In genomic region chr15:101201414-101201813, GRCm38 (mm10) we compare ENCODE assay signal across 8 mouse cellular contexts.
"Had no signal": no experiment of that assay in that cellular context is flagged by ENCODE, and none has a peak within 500 bp of the region (broad histone marks: within the 10 kb centered on the region; RNA-seq: fewer than 3 reads in every experiment).

No protein-coding gene starts in this region.

- DNase-seq: kidney, postnatal 4 days; lung, adult 2 months; lung, postnatal 36 days; midbrain, embryonic 14.5 days; right cerebral cortex, adult 18-20 months; thymus, adult 18-20 months; thymus, postnatal 14 days had no signal

- ATAC-seq: lung, postnatal 0 days had no signal
